Mouse (Mus musculus): ENCODE results near the gene Tjap1. TPM values are rescaled to one million over a fixed set of nuclear protein-coding genes. Genes with fewer than 3 reads are reported as not detected.

Gene Tjap1
- total RNA-seq, 2 experiments from 2014 or later: 47.6 to 49.6 TPM

GRCm38 (mm10) chr17:46284653-46285052, 1.8 kb upstream of the Tjap1 start:
- no peak for DNase-seq (ENCODE audit: extremely low spot score in 1 of 2, low spot score in 1 of 2)

GRCm38 (mm10) chr17:46283911-46284310, 1.1 kb upstream of the Tjap1 start:
- no peak for DNase-seq (ENCODE audit: extremely low spot score in 1 of 2, low spot score in 1 of 2)

- DNase-seq (ENCODE audit: extremely low spot score in 1 of 2, low spot score in 1 of 2): no peak
Measured at GRCm38 (mm10) chr17:46283140-46283539, 314 bp upstream of the Tjap1 start.

- no peak for DNase-seq (ENCODE audit: extremely low spot score in 1 of 2, low spot score in 1 of 2)
Measured at GRCm38 (mm10) chr17:46278011-46278765, 4.6 kb downstream of the Tjap1 start.

GRCm38 (mm10) chr17:46277586-46277985, 5.2 kb downstream of the Tjap1 start:
- no peak for DNase-seq (ENCODE audit: extremely low spot score in 1 of 2, low spot score in 1 of 2)

GRCm38 (mm10) chr17:46275506-46275905, 7.3 kb downstream of the Tjap1 start:
- DNase-seq (ENCODE audit: extremely low spot score in 1 of 2, low spot score in 1 of 2): no peak

GRCm38 (mm10) chr17:46275034-46275433, 7.8 kb downstream of the Tjap1 start:
- no peak for DNase-seq (ENCODE audit: extremely low spot score in 1 of 2, low spot score in 1 of 2)

- no peak for DNase-seq (ENCODE audit: extremely low spot score in 1 of 2, low spot score in 1 of 2)
Measured at GRCm38 (mm10) chr17:46274465-46274864, 8.4 kb downstream of the Tjap1 start.

GRCm38 (mm10) chr17:46273803-46274236, 9.0 kb downstream of the Tjap1 start:
- DNase-seq (ENCODE audit: extremely low spot score in 1 of 2, low spot score in 1 of 2): no peak

- DNase-seq (ENCODE audit: extremely low spot score in 1 of 2, low spot score in 1 of 2): no peak
Measured at GRCm38 (mm10) chr17:46272675-46273074, 10.2 kb downstream of the Tjap1 start.

- DNase-seq (ENCODE audit: extremely low spot score in 1 of 2, low spot score in 1 of 2): no peak
Measured at GRCm38 (mm10) chr17:46272058-46272457, 10.8 kb downstream of the Tjap1 start.

- DNase-seq (ENCODE audit: extremely low spot score in 1 of 2, low spot score in 1 of 2): no peak
Measured at GRCm38 (mm10) chr17:46269771-46270534, 12.9 kb downstream of the Tjap1 start.

GRCm38 (mm10) chr17:46268026-46268720, 14.7 kb downstream of the Tjap1 start:
- no peak for DNase-seq (ENCODE audit: extremely low spot score in 1 of 2, low spot score in 1 of 2)

- no peak for DNase-seq (ENCODE audit: extremely low spot score in 1 of 2, low spot score in 1 of 2)
Measured at GRCm38 (mm10) chr17:46267511-46267910, 15.3 kb downstream of the Tjap1 start.

- no peak for DNase-seq (ENCODE audit: extremely low spot score in 1 of 2, low spot score in 1 of 2)
Measured at GRCm38 (mm10) chr17:46266986-46267385, 15.8 kb downstream of the Tjap1 start.

- peak; percentile 86 to 90 for DNase-seq (ENCODE audit: extremely low spot score in 1 of 2, low spot score in 1 of 2)
Measured at GRCm38 (mm10) chr17:46265918-46266618, 16.8 kb downstream of the Tjap1 start.

GRCm38 (mm10) chr17:46265502-46265901, 17.3 kb downstream of the Tjap1 start:
- no peak for DNase-seq (ENCODE audit: extremely low spot score in 1 of 2, low spot score in 1 of 2)

- no peak for DNase-seq (ENCODE audit: extremely low spot score in 1 of 2, low spot score in 1 of 2)
Measured at GRCm38 (mm10) chr17:46262201-46262694, 20.6 kb downstream of the Tjap1 start.

GRCm38 (mm10) chr17:46259675-46260074, 23.2 kb downstream of the Tjap1 start:
- DNase-seq (ENCODE audit: extremely low spot score in 1 of 2, low spot score in 1 of 2): no peak

All from layer of hippocampus, postnatal 25 days (tissue).